Mouse (Mus musculus) brain, embryonic 18.5 days (tissue): ENCODE measurements around the gene 4930451I11Rik.

Source experiments
- DNase-seq: peaks from one replicate; pipeline ENCODE4 v3.0.0-alpha.2; 2012; ENCODE audit warnings: low read depth, low spot score

The 4930451I11Rik gene

GRCm38 (mm10) chr7:126781661-126782370, 49.6 kb downstream of the 4930451I11Rik start:
- DNase-seq, result no peak

GRCm38 (mm10) chr7:126780971-126781635, 50.3 kb downstream of the 4930451I11Rik start, which contains the start of gene Tbx6:
Tbx6 (plus strand) TSS chr7:126781483.
- no peak for DNase-seq
